Mouse (Mus musculus) cerebellum, adult 2 months (tissue): ENCODE results near the gene Prr13.

ENCODE experiments used
- CTCF ChIP-seq: fragments of 200-500 bp; IDR thresholded peaks from 2 replicates; pipeline ENCODE4 v1.5.1; 2011; ENCODE audit warnings: low read depth, mild to moderate bottlenecking, control low read depth, low read length, moderate library complexity, borderline replicate concordance; ENCODE audit not compliant: insufficient read depth
- POLR2A ChIP-seq: fragments of 200-500 bp; IDR thresholded peaks from 2 replicates; pipeline ENCODE4 v1.6.1; 2011; ENCODE audit warnings: low read length, control low read depth, borderline replicate concordance; ENCODE audit not compliant: insufficient read depth

DNA sequence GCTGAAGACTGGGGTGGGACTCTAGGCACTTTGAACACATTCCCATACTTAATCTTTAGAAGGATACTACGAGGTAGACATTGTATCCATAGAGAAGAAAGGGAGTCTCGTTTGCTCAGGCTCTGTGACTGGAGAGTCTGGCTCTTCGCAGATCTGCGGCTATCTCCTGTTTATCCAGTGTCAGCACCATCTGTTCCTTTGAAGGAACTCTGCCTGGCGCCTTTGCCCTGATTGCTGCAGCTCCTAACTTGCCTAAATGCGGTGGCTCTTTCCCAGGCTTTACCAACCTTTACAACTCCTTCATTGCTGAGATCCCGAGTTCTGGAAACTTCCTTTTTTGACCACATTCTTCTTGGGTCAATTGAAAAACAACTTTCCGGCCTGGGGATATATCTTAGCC lies 9.5 kb upstream of the Prr13 start:
- TF ChIP-seq POLR2A (no peak), CTCF (no peak)
